Mouse (Mus musculus): ENCODE results near the gene Treh. TPM values are rescaled to one million over a fixed set of nuclear protein-coding genes. Genes with fewer than 3 reads are reported as not detected.

Gene Treh
- polyA plus RNA-seq, 1 experiment from 2014 or later, result not detected

DNA sequence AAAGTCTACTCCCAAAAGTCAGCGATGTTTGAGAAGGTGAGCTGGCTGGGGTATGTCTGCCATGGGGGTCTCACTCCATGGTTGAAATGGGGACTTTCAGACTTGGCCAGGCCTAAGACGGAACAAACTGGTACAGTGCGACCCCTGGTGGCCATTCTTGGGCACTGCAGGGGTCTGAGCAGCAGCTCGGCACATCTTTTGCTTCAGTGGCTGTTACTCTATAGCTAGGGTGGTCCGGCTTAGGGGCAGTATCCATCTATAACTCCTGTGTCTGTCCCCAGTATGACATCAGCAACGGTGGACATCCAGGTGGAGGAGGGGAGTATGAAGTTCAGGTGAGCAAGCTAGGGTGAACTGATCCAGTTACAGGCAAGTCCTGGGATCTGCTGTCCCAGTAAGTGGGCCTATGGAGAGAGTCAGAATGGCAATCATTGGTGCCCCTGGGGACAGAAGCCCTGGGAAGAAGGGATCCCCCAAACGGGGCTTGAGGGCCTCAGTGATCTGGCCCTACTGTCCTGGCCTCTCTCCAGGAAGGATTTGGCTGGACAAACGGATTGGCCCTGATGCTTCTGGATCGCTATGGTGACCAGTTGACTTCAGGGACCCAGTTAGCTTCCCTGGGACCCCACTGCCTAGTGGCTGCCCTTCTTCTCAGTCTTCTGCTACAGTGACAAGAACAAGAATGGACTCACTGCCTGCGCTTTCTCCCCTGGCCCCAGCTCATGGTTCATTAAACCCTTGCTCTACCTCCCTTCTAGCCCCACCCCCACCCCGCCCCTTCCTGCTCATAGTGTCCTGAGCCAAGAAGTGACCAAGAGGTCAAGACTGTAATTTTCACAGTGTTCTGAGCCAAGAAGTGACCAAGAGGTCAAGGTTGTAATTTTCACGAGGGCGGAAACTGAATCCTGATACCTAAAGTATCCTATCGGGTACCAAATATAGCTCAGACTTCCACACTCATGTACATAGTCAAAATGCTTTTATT is 12.6 kb downstream of the Treh start:
- no peak overlapping the region for H3K4me3 ChIP-seq (ENCODE audit: low read depth, low read length)
- H3K4me1 ChIP-seq (ENCODE audit: control insufficient read depth, insufficient read depth, low read length), result peaks cover under 1% of the 10 kb centered on the region; the same call in 1 of the 2 replicates
- ATAC-seq (ENCODE audit: insufficient number of reproducible peaks, insufficient read depth, low FRiP score, low read depth), result peak; percentile 64; the same call in 1 of the 2 replicates
- H3K4me2 ChIP-seq (replicated peaks; ENCODE audit: low read depth, low read length), result no peak overlapping the region
- no peak overlapping the region for H3K9ac ChIP-seq (replicated peaks; ENCODE audit: low read depth, low read length)
- no peaks in the 10 kb centered on the region for H3K27me3 ChIP-seq (ENCODE audit: control insufficient read depth, insufficient read depth, low read length)
- peaks cover 31% of the 10 kb centered on the region for H3K36me3 ChIP-seq (ENCODE audit: control insufficient read depth, insufficient read depth, low read length)
- H3K27ac ChIP-seq (ENCODE audit: low read length), result no peak overlapping the region
- H3K9me3 ChIP-seq (ENCODE audit: control insufficient read depth, low read depth, low read length), result no peaks in the 10 kb centered on the region
- 40% methylated on average over 14 of the region's 14 CpGs for WGBS

DNA sequence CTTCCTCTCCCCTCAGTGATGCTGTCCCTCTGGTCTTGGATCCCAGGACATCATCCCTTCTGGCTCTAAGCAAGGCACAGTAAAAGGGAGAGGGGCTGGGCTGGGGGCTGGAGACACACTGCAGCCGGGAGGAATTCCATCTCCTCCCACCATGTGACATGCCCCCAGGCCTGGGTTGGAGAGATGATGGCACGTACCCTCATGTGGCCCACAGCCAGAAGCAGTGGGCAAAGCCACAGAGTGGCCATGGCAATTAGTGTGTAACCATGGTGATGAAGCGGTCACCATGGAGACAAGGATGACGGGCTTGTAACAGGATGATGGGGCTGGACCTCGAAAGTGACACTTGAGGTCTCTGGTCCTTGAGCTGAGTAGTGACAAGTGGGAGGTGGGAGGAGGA is 13.6 kb downstream of the Treh start:
- Histone ChIP-seq H3K4me2 (replicated peaks; ENCODE audit: low read depth, low read length) (no peak overlapping the region), H3K27ac (ENCODE audit: low read length) (no peak overlapping the region), H3K36me3 (ENCODE audit: control insufficient read depth, insufficient read depth, low read length) (peaks cover 31% of the 10 kb centered on the region), H3K9ac (replicated peaks; ENCODE audit: low read depth, low read length) (no peak overlapping the region), H3K4me1 (ENCODE audit: control insufficient read depth, insufficient read depth, low read length) (peaks cover 6% of the 10 kb centered on the region; the same call in 1 of the 2 replicates), H3K4me3 (ENCODE audit: low read depth, low read length) (no peak overlapping the region), H3K27me3 (ENCODE audit: control insufficient read depth, insufficient read depth, low read length) (no peaks in the 10 kb centered on the region), H3K9me3 (ENCODE audit: control insufficient read depth, low read depth, low read length) (no peaks in the 10 kb centered on the region)
- WGBS, result 73% methylated on average over 5 of the region's 5 CpGs
- no peak for ATAC-seq (ENCODE audit: insufficient number of reproducible peaks, insufficient read depth, low FRiP score, low read depth)

DNA sequence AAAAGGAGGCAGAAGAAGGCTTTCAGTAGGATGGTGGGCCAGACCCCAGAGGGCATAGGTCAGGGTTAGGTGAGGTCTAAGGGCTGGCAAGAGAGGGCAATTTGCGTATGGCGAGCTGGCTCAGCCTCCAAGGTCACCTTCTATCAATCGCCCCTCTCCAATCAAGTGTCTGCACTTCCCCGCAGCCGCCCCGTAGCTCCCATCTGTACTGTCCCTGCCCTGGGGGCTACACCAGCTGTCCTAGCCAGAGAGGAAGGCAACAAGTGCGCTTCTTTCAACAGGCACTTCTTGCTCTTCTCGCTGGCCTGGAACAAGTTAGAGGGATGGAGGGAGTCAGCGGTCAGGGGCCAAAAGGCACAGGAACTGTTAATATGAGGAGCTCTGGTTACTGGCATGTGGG is 15.0 kb downstream of the Treh start:
- WGBS, result 72% methylated on average over 9 of the region's 9 CpGs
- no peak overlapping the region for H3K4me2 ChIP-seq (replicated peaks; ENCODE audit: low read depth, low read length)
- no peak for ATAC-seq (ENCODE audit: insufficient number of reproducible peaks, insufficient read depth, low FRiP score, low read depth)
- no peak overlapping the region for H3K4me3 ChIP-seq (ENCODE audit: low read depth, low read length)
- no peaks in the 10 kb centered on the region for H3K9me3 ChIP-seq (ENCODE audit: control insufficient read depth, low read depth, low read length)
- no peak overlapping the region for H3K27ac ChIP-seq (ENCODE audit: low read length)
- peaks cover 42% of the 10 kb centered on the region for H3K36me3 ChIP-seq (ENCODE audit: control insufficient read depth, insufficient read depth, low read length)
- H3K27me3 ChIP-seq (ENCODE audit: control insufficient read depth, insufficient read depth, low read length), result no peaks in the 10 kb centered on the region
- no peak overlapping the region for H3K9ac ChIP-seq (replicated peaks; ENCODE audit: low read depth, low read length)
- H3K4me1 ChIP-seq (ENCODE audit: control insufficient read depth, insufficient read depth, low read length), result peaks cover 6% of the 10 kb centered on the region; the same call in 1 of the 2 replicates

DNA sequence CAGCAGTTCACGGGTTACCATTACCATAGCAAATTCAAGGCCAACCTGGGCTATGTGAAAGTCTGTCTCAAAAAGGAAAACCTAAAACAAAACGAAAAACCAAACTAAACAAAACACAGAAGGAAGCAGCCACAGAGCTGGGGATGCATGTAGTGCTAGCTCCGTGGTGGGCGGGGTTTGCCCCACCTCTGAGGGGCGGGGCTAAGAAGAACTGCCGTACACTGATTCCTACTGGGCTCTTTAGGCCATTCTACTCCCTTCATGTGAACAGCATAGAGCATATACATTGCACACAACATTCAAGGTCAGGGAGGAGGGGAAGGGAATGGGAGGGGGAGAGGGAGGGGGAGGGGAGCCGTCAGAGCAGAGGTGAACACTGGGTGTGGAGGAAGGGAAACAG is 17.6 kb downstream of the Treh start:
- 0 out of 2 replicates have a peak, but pooled peaks have one; percentile 20 for ATAC-seq (ENCODE audit: insufficient number of reproducible peaks, insufficient read depth, low FRiP score, low read depth)
- H3K36me3 ChIP-seq (ENCODE audit: control insufficient read depth, insufficient read depth, low read length), result peaks cover 63% of the 10 kb centered on the region
- H3K27me3 ChIP-seq (ENCODE audit: control insufficient read depth, insufficient read depth, low read length), result no peaks in the 10 kb centered on the region
- no peaks in the 10 kb centered on the region for H3K9me3 ChIP-seq (ENCODE audit: control insufficient read depth, low read depth, low read length)
- H3K4me1 ChIP-seq (ENCODE audit: control insufficient read depth, insufficient read depth, low read length), result peaks cover 6% of the 10 kb centered on the region; the same call in 1 of the 2 replicates
- H3K4me2 ChIP-seq (replicated peaks; ENCODE audit: low read depth, low read length), result no peak overlapping the region
- no peak overlapping the region for H3K4me3 ChIP-seq (ENCODE audit: low read depth, low read length)
- H3K27ac ChIP-seq (ENCODE audit: low read length), result no peak overlapping the region
- 42% methylated on average over 7 of the region's 7 CpGs for WGBS
- H3K9ac ChIP-seq (replicated peaks; ENCODE audit: low read depth, low read length), result no peak overlapping the region

GRCm38 (mm10) chr9:44691671-44692520 is 18.9 kb downstream of the Treh start:
- H3K4me2 ChIP-seq (replicated peaks; ENCODE audit: low read depth, low read length), result no peak overlapping the region
- no peak overlapping the region for H3K27ac ChIP-seq (ENCODE audit: low read length)
- WGBS, result 64% methylated on average over 21 of the region's 21 CpGs
- H3K4me3 ChIP-seq (ENCODE audit: low read depth, low read length), result no peak overlapping the region
- no peak overlapping the region for H3K9ac ChIP-seq (replicated peaks; ENCODE audit: low read depth, low read length)
- H3K27me3 ChIP-seq (ENCODE audit: control insufficient read depth, insufficient read depth, low read length), result no peaks in the 10 kb centered on the region
- no peaks in the 10 kb centered on the region for H3K9me3 ChIP-seq (ENCODE audit: control insufficient read depth, low read depth, low read length)
- peaks cover 6% of the 10 kb centered on the region; the same call in 1 of the 2 replicates for H3K4me1 ChIP-seq (ENCODE audit: control insufficient read depth, insufficient read depth, low read length)
- ATAC-seq (ENCODE audit: insufficient number of reproducible peaks, insufficient read depth, low FRiP score, low read depth), result 0 out of 2 replicates have a peak, but pooled peaks have one; percentile 47
- H3K36me3 ChIP-seq (ENCODE audit: control insufficient read depth, insufficient read depth, low read length), result peaks cover 60% of the 10 kb centered on the region

DNA sequence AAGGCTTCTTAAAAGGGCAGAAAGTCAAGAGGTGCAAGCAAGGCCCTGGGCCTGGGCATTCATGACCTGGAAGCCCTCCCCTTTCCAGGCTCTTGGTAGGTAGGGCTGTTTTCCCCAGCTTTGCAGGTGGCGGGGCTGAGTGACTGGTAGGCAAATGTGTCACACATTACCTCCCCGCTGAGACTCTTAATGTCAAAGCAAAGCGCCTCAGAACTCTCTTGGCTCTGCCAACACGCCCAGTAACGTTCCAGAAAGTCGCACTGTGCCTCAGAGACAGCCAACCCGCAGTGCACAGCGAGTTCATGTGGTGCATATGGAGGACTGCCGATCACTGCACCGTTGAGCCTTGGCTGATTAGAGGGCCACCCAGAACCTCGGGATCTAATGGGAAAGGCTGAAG is 20.0 kb downstream of the Treh start:
- Histone ChIP-seq H3K9me3 (ENCODE audit: control insufficient read depth, low read depth, low read length) (no peaks in the 10 kb centered on the region), H3K36me3 (ENCODE audit: control insufficient read depth, insufficient read depth, low read length) (peaks cover 56% of the 10 kb centered on the region), H3K27me3 (ENCODE audit: control insufficient read depth, insufficient read depth, low read length) (no peaks in the 10 kb centered on the region), H3K4me1 (ENCODE audit: control insufficient read depth, insufficient read depth, low read length) (peaks cover 6% of the 10 kb centered on the region; the same call in 1 of the 2 replicates), H3K4me3 (ENCODE audit: low read depth, low read length) (no peak overlapping the region), H3K4me2 (replicated peaks; ENCODE audit: low read depth, low read length) (no peak overlapping the region), H3K9ac (replicated peaks; ENCODE audit: low read depth, low read length) (no peak overlapping the region), H3K27ac (ENCODE audit: low read length) (no peak overlapping the region)
- ATAC-seq (ENCODE audit: insufficient number of reproducible peaks, insufficient read depth, low FRiP score, low read depth), result no peak
- WGBS, result 86% methylated on average over 11 of the region's 11 CpGs

- Histone ChIP-seq H3K4me1 (ENCODE audit: control insufficient read depth, insufficient read depth, low read length) (no peaks in the 10 kb centered on the region), H3K9me3 (ENCODE audit: control insufficient read depth, low read depth, low read length) (no peaks in the 10 kb centered on the region), H3K4me3 (ENCODE audit: low read depth, low read length) (no peak overlapping the region), H3K36me3 (ENCODE audit: control insufficient read depth, insufficient read depth, low read length) (peaks cover 52% of the 10 kb centered on the region), H3K9ac (replicated peaks; ENCODE audit: low read depth, low read length) (no peak overlapping the region), H3K4me2 (replicated peaks; ENCODE audit: low read depth, low read length) (no peak overlapping the region), H3K27ac (ENCODE audit: low read length) (no peak overlapping the region), H3K27me3 (ENCODE audit: control insufficient read depth, insufficient read depth, low read length) (no peaks in the 10 kb centered on the region)
- no peak for ATAC-seq (ENCODE audit: insufficient number of reproducible peaks, insufficient read depth, low FRiP score, low read depth)
- WGBS, result 92% methylated on average over 16 of the region's 16 CpGs
Measured at GRCm38 (mm10) chr9:44697866-44698265, 24.8 kb downstream of the Treh start.

DNA sequence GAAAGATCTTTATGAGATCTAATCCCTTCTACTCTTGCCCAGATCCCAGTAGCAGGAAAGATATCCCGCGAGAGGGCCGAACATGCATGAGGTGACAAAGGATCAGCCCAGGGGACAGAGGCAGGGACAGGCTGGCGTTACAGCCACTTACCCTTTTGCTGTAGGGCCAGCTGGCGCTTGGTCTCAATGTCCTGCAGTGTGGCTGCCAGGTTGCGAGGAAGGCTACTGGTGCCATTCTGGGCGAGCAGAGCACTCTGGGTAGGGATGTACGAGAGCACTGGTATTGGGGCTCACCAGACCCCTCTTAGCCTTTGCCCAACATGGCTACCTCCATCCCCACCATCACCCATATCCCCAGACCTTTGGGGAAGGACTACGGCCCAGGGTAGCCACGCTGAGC is 26.2 kb downstream of the Treh start:
- WGBS, result 85% methylated on average over 10 of the region's 10 CpGs
- H3K9me3 ChIP-seq (ENCODE audit: control insufficient read depth, low read depth, low read length), result no peaks in the 10 kb centered on the region
- no peak for ATAC-seq (ENCODE audit: insufficient number of reproducible peaks, insufficient read depth, low FRiP score, low read depth)
- H3K27me3 ChIP-seq (ENCODE audit: control insufficient read depth, insufficient read depth, low read length), result no peaks in the 10 kb centered on the region
- no peak overlapping the region for H3K4me3 ChIP-seq (ENCODE audit: low read depth, low read length)
- H3K36me3 ChIP-seq (ENCODE audit: control insufficient read depth, insufficient read depth, low read length), result peaks cover 47% of the 10 kb centered on the region
- no peaks in the 10 kb centered on the region for H3K4me1 ChIP-seq (ENCODE audit: control insufficient read depth, insufficient read depth, low read length)
- no peak overlapping the region for H3K27ac ChIP-seq (ENCODE audit: low read length)
- no peak overlapping the region for H3K9ac ChIP-seq (replicated peaks; ENCODE audit: low read depth, low read length)
- no peak overlapping the region for H3K4me2 ChIP-seq (replicated peaks; ENCODE audit: low read depth, low read length)
